Mouse (Mus musculus): ENCODE results near the gene Tbc1d22a. TPM values are rescaled to one million over a fixed set of nuclear protein-coding genes. Genes with fewer than 3 reads are reported as not detected.

Gene Tbc1d22a
- polyA plus RNA-seq, 1 experiment from 2014 or later: 13.7 TPM

GRCm38 (mm10) chr15:86428496-86428895 lies 214.2 kb downstream of the Tbc1d22a start:
- ATAC-seq (ENCODE audit: low FRiP score, low read depth): no peak
- H3K27me3 ChIP-seq: no peaks in the 10 kb centered on the region
- peaks cover 24% of the 10 kb centered on the region for H3K4me1 ChIP-seq
- WGBS: 75% methylated on average over 5 of the region's 5 CpGs
- no peaks in the 10 kb centered on the region for H3K36me3 ChIP-seq
- no peak overlapping the region for H3K9ac ChIP-seq (replicated peaks)
- no peaks in the 10 kb centered on the region for H3K9me3 ChIP-seq
- no peak overlapping the region for H3K4me2 ChIP-seq (replicated peaks)
- no peak overlapping the region for H3K27ac ChIP-seq (replicated peaks)
- H3K4me3 ChIP-seq: no peak overlapping the region

GRCm38 (mm10) chr15:86429766-86430335 lies 215.6 kb downstream of the Tbc1d22a start:
- H3K9ac ChIP-seq (replicated peaks): no peak overlapping the region
- ATAC-seq (ENCODE audit: low FRiP score, low read depth): no peak
- H3K4me3 ChIP-seq: no peak overlapping the region
- no peaks in the 10 kb centered on the region for H3K36me3 ChIP-seq
- WGBS: 67% methylated on average over 8 of the region's 8 CpGs
- H3K27me3 ChIP-seq: no peaks in the 10 kb centered on the region
- no peak overlapping the region for H3K27ac ChIP-seq (replicated peaks)
- no peaks in the 10 kb centered on the region for H3K9me3 ChIP-seq
- peaks cover 24% of the 10 kb centered on the region for H3K4me1 ChIP-seq
- H3K4me2 ChIP-seq (replicated peaks): no peak overlapping the region

GRCm38 (mm10) chr15:86431539-86432080 lies 217.4 kb downstream of the Tbc1d22a start:
- Histone ChIP-seq H3K27me3 (no peaks in the 10 kb centered on the region), H3K27ac (replicated peaks) (no peak overlapping the region), H3K4me2 (replicated peaks) (no peak overlapping the region), H3K4me3 (no peak overlapping the region), H3K36me3 (no peaks in the 10 kb centered on the region), H3K9ac (replicated peaks) (no peak overlapping the region), H3K4me1 (peaks cover 19% of the 10 kb centered on the region), H3K9me3 (no peaks in the 10 kb centered on the region)
- WGBS: 70% methylated on average over 11 of the region's 11 CpGs
- no peak for ATAC-seq (ENCODE audit: low FRiP score, low read depth)

DNA sequence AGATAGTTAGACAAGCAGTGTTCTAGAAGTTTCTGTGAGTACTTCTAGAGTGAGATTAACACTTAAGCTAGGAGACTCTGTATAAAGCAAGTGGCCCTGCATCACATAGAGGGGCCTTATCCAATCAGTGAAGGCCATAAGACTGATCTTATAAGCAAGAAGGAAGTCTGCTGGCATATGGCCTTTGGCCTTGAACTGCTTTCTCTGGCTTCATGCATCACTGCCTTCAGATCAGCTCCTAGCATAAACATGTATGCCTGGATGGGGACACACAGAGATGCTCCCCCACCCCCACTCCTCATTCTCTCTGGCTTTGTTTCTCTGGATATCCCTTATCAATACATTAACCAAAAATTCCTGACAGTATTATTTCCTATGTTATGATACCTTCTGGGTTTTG lies 218.5 kb downstream of the Tbc1d22a start:
- Histone ChIP-seq H3K4me2 (replicated peaks) (no peak overlapping the region), H3K36me3 (no peaks in the 10 kb centered on the region), H3K9me3 (no peaks in the 10 kb centered on the region), H3K27ac (replicated peaks) (no peak overlapping the region), H3K4me1 (peaks cover 16% of the 10 kb centered on the region), H3K9ac (replicated peaks) (no peak overlapping the region), H3K27me3 (no peaks in the 10 kb centered on the region), H3K4me3 (no peak overlapping the region)
- no peak for ATAC-seq (ENCODE audit: low FRiP score, low read depth)

- Histone ChIP-seq H3K4me1 (peaks cover 13% of the 10 kb centered on the region), H3K36me3 (no peaks in the 10 kb centered on the region), H3K4me2 (replicated peaks) (no peak overlapping the region), H3K9ac (replicated peaks) (no peak overlapping the region), H3K27ac (replicated peaks) (no peak overlapping the region), H3K27me3 (no peaks in the 10 kb centered on the region), H3K9me3 (no peaks in the 10 kb centered on the region), H3K4me3 (no peak overlapping the region)
- ATAC-seq (ENCODE audit: low FRiP score, low read depth): no peak
- 78% methylated on average over 8 of the region's 8 CpGs for WGBS
Measured at GRCm38 (mm10) chr15:86433378-86433777, 219.1 kb downstream of the Tbc1d22a start.

GRCm38 (mm10) chr15:86434241-86434640 lies 220.0 kb downstream of the Tbc1d22a start:
- no peak overlapping the region for H3K27ac ChIP-seq (replicated peaks)
- no peaks in the 10 kb centered on the region for H3K27me3 ChIP-seq
- ATAC-seq (ENCODE audit: low FRiP score, low read depth): no peak
- WGBS: 93% methylated on average over 3 of the region's 3 CpGs
- H3K36me3 ChIP-seq: no peaks in the 10 kb centered on the region
- no peak overlapping the region for H3K4me3 ChIP-seq
- no peaks in the 10 kb centered on the region for H3K9me3 ChIP-seq
- H3K4me1 ChIP-seq: peaks cover 10% of the 10 kb centered on the region; the same call in 1 of the 2 replicates
- no peak overlapping the region for H3K4me2 ChIP-seq (replicated peaks)
- no peak overlapping the region for H3K9ac ChIP-seq (replicated peaks)

- Histone ChIP-seq H3K27me3 (no peaks in the 10 kb centered on the region), H3K9me3 (no peaks in the 10 kb centered on the region), H3K9ac (replicated peaks) (no peak overlapping the region), H3K36me3 (no peaks in the 10 kb centered on the region), H3K4me1 (peaks cover under 1% of the 10 kb centered on the region; the same call in 1 of the 2 replicates), H3K4me2 (replicated peaks) (no peak overlapping the region), H3K27ac (replicated peaks) (no peak overlapping the region), H3K4me3 (no peak overlapping the region)
- no peak for ATAC-seq (ENCODE audit: low FRiP score, low read depth)
- WGBS: 93% methylated on average over 2 of the region's 2 CpGs
Measured at GRCm38 (mm10) chr15:86437346-86437745, 223.1 kb downstream of the Tbc1d22a start.

GRCm38 (mm10) chr15:86439015-86439796 lies 224.9 kb downstream of the Tbc1d22a start:
- Histone ChIP-seq H3K9ac (replicated peaks) (no peak overlapping the region), H3K4me3 (no peak overlapping the region), H3K4me1 (no peaks in the 10 kb centered on the region), H3K27ac (replicated peaks) (no peak overlapping the region), H3K27me3 (no peaks in the 10 kb centered on the region), H3K36me3 (no peaks in the 10 kb centered on the region), H3K4me2 (replicated peaks) (no peak overlapping the region), H3K9me3 (no peaks in the 10 kb centered on the region)
- 93% methylated on average over 15 of the region's 15 CpGs for WGBS
- no peak for ATAC-seq (ENCODE audit: low FRiP score, low read depth)

DNA sequence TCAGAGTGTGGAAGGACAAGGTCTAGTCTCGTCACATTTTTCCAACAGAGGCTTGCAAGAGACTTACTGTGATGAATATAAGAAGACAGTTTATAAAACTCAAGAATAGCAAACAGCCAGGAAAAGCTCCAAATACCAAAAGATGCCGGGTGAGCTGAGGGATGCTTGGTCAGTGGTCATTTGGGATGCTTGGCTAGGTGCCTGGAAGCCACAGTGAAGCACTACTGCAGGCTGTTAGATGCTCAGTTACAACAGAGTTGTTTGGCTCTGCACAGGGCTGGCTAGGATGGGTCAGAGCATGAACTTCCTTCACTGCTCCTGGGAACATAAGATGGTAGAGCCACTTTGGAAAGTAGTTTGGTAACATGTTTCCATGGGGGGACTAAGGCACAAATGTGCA lies 230.0 kb downstream of the Tbc1d22a start:
- Histone ChIP-seq H3K4me2 (replicated peaks) (no peak overlapping the region), H3K9me3 (no peaks in the 10 kb centered on the region), H3K4me1 (no peaks in the 10 kb centered on the region), H3K9ac (replicated peaks) (no peak overlapping the region), H3K4me3 (no peak overlapping the region), H3K27ac (replicated peaks) (no peak overlapping the region), H3K27me3 (no peaks in the 10 kb centered on the region), H3K36me3 (no peaks in the 10 kb centered on the region)
- ATAC-seq (ENCODE audit: low FRiP score, low read depth): no peak
- 86% methylated on average over 2 of the region's 2 CpGs for WGBS

DNA sequence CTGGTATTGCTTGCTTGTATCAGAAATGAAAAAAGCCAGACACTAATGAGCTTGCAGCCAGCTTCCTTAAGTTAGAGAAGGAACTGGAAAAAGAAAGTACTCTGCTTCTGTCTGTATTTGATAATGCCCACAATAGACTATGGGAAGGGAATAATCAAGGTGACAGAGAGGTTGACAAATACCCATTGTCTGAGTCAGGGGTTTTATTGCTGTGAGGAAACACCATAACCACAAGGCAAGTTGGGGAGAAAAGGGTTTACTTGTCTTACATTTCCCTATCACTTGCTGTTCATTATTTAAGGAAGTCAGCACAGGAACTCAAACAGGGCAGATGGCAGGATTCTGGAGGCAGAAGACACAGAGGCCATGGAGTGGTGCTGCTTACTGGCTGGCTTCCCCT lies 231.8 kb downstream of the Tbc1d22a start:
- Histone ChIP-seq H3K9ac (replicated peaks) (no peak overlapping the region), H3K4me1 (no peaks in the 10 kb centered on the region), H3K36me3 (peaks cover 2% of the 10 kb centered on the region; the same call in 1 of the 2 replicates), H3K9me3 (no peaks in the 10 kb centered on the region), H3K27me3 (no peaks in the 10 kb centered on the region), H3K4me3 (no peak overlapping the region), H3K4me2 (replicated peaks) (no peak overlapping the region), H3K27ac (replicated peaks) (no peak overlapping the region)
- no peak for ATAC-seq (ENCODE audit: low FRiP score, low read depth)

DNA sequence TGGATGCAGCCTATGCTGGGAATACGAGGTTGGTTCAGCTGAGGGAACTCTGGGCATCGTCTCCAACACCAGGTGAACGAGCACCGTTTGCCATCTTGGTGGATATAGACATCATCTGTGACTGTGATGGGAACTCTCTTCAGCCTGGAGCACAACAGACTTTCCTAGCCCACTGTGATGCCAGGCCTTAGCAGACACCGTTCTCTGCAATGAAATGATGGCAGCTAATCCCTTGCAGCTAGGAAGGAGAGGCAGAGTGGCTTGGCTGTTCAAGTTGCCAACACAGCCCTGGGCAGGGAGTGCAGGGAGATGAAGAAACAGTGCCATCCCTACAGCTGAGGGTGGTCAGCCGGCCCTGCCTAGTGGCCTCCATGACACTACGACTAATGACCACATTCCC lies 233.0 kb downstream of the Tbc1d22a start:
- Histone ChIP-seq H3K4me2 (replicated peaks) (no peak overlapping the region), H3K36me3 (peaks cover 4% of the 10 kb centered on the region; the same call in 1 of the 2 replicates), H3K9me3 (no peaks in the 10 kb centered on the region), H3K27me3 (no peaks in the 10 kb centered on the region), H3K4me1 (no peaks in the 10 kb centered on the region), H3K27ac (replicated peaks) (no peak overlapping the region), H3K4me3 (no peak overlapping the region), H3K9ac (replicated peaks) (no peak overlapping the region)
- WGBS: 92% methylated on average over 7 of the region's 7 CpGs
- ATAC-seq (ENCODE audit: low FRiP score, low read depth): no peak

DNA sequence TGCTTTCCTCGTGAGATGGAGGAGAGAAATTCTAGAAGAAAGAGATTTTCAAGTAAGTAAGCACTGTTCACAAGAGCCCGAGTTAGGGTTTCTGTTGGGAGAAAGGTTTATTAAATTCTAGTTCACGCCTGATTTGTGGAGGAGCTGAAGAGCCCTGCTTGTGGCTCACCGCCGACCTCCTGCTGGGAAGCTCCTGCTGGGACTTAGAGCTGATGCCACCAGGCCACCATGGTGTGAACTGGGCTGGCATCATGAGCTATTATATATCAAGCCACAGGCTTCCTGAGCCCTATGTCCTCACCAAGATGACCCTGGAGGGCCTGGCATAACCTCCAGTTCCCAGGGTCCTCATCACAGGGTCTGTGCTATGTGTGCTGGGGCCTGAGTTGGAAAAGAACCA lies 235.0 kb downstream of the Tbc1d22a start:
- Histone ChIP-seq H3K27me3 (no peaks in the 10 kb centered on the region), H3K4me3 (no peak overlapping the region), H3K4me2 (replicated peaks) (no peak overlapping the region), H3K9ac (replicated peaks) (no peak overlapping the region), H3K9me3 (no peaks in the 10 kb centered on the region), H3K36me3 (peaks cover 4% of the 10 kb centered on the region; the same call in 1 of the 2 replicates), H3K4me1 (no peaks in the 10 kb centered on the region), H3K27ac (replicated peaks) (no peak overlapping the region)
- 82% methylated on average over 5 of the region's 5 CpGs for WGBS
- no peak for ATAC-seq (ENCODE audit: low FRiP score, low read depth)
